Mouse (Mus musculus): ENCODE results near the gene Cacng6. TPM values are rescaled to one million over a fixed set of nuclear protein-coding genes. Genes with fewer than 3 reads are reported as not detected.

Cacng6 gene
- polyA plus RNA-seq, 1 experiment from 2014 or later, result 0.08 TPM

- peak; percentile 84 for DNase-seq (ENCODE audit: low spot score)
- under 1% methylated on average over 33 of the region's 33 CpGs for WGBS
- peak; percentile 94 for ATAC-seq (ENCODE audit: low FRiP score)
- Histone ChIP-seq H3K36me3 (ENCODE audit: control insufficient read depth, insufficient read depth, low read length) (no peaks in the 10 kb centered on the region), H3K27ac (ENCODE audit: low read depth, low read length) (no peak overlapping the region), H3K9ac (ENCODE audit: low read depth, low read length) (0 out of 2 replicates have a peak overlapping the region, but pooled peaks have one; percentile 23), H3K4me2 (replicated peaks; ENCODE audit: low read depth, low read length) (peak overlapping the region; percentile 75), H3K9me3 (ENCODE audit: control insufficient read depth, low read length) (no peaks in the 10 kb centered on the region), H3K27me3 (ENCODE audit: control insufficient read depth, insufficient read depth, low read length) (peaks cover 40% of the 10 kb centered on the region), H3K4me1 (replicated peaks; ENCODE audit: control insufficient read depth, insufficient read depth, low read length) (0 out of 2 replicates have a peak, but pooled peaks cover 4% of the 10 kb centered on the region), H3K4me3 (ENCODE audit: low read depth, low read length) (peak overlapping the region; percentile 42)
These were observed 12.6 kb upstream of the Cacng6 start for GRCm38 (mm10) chr7:3411160-3411941.

GRCm38 (mm10) chr7:3412036-3412435 is 12.0 kb upstream of the Cacng6 start:
- Histone ChIP-seq H3K36me3 (ENCODE audit: control insufficient read depth, insufficient read depth, low read length) (no peaks in the 10 kb centered on the region), H3K27me3 (ENCODE audit: control insufficient read depth, insufficient read depth, low read length) (peaks cover 45% of the 10 kb centered on the region), H3K4me2 (replicated peaks; ENCODE audit: low read depth, low read length) (peak overlapping the region; percentile 75), H3K4me3 (ENCODE audit: low read depth, low read length) (peak overlapping the region; percentile 42), H3K4me1 (replicated peaks; ENCODE audit: control insufficient read depth, insufficient read depth, low read length) (0 out of 2 replicates have a peak, but pooled peaks cover 4% of the 10 kb centered on the region), H3K27ac (ENCODE audit: low read depth, low read length) (no peak overlapping the region), H3K9ac (ENCODE audit: low read depth, low read length) (0 out of 2 replicates have a peak overlapping the region, but pooled peaks have one; percentile 32), H3K9me3 (ENCODE audit: control insufficient read depth, low read length) (no peaks in the 10 kb centered on the region)
- peak; percentile 64 for DNase-seq (ENCODE audit: low spot score)
- ATAC-seq (ENCODE audit: low FRiP score), result no peak
- WGBS, result 2% methylated on average over 20 of the region's 20 CpGs

- WGBS, result 2% methylated on average over 36 of the region's 47 CpGs
These were observed 9.1 kb upstream of the Cacng6 start for GRCm38 (mm10) chr7:3414888-3415287.

GRCm38 (mm10) chr7:3415378-3415777 is 8.6 kb upstream of the Cacng6 start:
- Histone ChIP-seq H3K9me3 (ENCODE audit: control insufficient read depth, low read length) (no peaks in the 10 kb centered on the region), H3K4me3 (ENCODE audit: low read depth, low read length) (peak overlapping the region; percentile 53), H3K27me3 (ENCODE audit: control insufficient read depth, insufficient read depth, low read length) (peaks cover 51% of the 10 kb centered on the region), H3K4me1 (replicated peaks; ENCODE audit: control insufficient read depth, insufficient read depth, low read length) (0 out of 2 replicates have a peak, but pooled peaks cover 4% of the 10 kb centered on the region), H3K9ac (ENCODE audit: low read depth, low read length) (peak overlapping the region; percentile 65), H3K36me3 (ENCODE audit: control insufficient read depth, insufficient read depth, low read length) (no peaks in the 10 kb centered on the region), H3K27ac (ENCODE audit: low read depth, low read length) (no peak overlapping the region), H3K4me2 (replicated peaks; ENCODE audit: low read depth, low read length) (peak overlapping the region; percentile 96)
- ATAC-seq (ENCODE audit: low FRiP score) (peak; percentile 21; the same call in 1 of the 2 replicates), DNase-seq (ENCODE audit: low spot score) (peak; percentile 43)
- WGBS, result under 1% methylated on average over 25 of the region's 60 CpGs

More at GRCm38 (mm10) chr7:3414888-3415287, 9.1 kb upstream of the Cacng6 start:
- Histone ChIP-seq H3K27me3 (ENCODE audit: control insufficient read depth, insufficient read depth, low read length) (peaks cover 49% of the 10 kb centered on the region), H3K9ac (ENCODE audit: low read depth, low read length) (peak overlapping the region; percentile 65), H3K4me3 (ENCODE audit: low read depth, low read length) (peak overlapping the region; percentile 53), H3K36me3 (ENCODE audit: control insufficient read depth, insufficient read depth, low read length) (no peaks in the 10 kb centered on the region), H3K27ac (ENCODE audit: low read depth, low read length) (no peak overlapping the region), H3K4me1 (replicated peaks; ENCODE audit: control insufficient read depth, insufficient read depth, low read length) (0 out of 2 replicates have a peak, but pooled peaks cover 4% of the 10 kb centered on the region), H3K9me3 (ENCODE audit: control insufficient read depth, low read length) (no peaks in the 10 kb centered on the region), H3K4me2 (replicated peaks; ENCODE audit: low read depth, low read length) (peak overlapping the region; percentile 96)
- DNase-seq (ENCODE audit: low spot score), result peak; percentile 68
- ATAC-seq (ENCODE audit: low FRiP score), result 0 out of 2 replicates have a peak, but pooled peaks have one; percentile 11

- no peak for DNase-seq (ENCODE audit: low spot score)
- H3K4me2 ChIP-seq (replicated peaks; ENCODE audit: low read depth, low read length), result no peak overlapping the region
- no peak overlapping the region for H3K27ac ChIP-seq (ENCODE audit: low read depth, low read length)
- H3K4me1 ChIP-seq (replicated peaks; ENCODE audit: control insufficient read depth, insufficient read depth, low read length), result 0 out of 2 replicates have a peak, but pooled peaks cover 2% of the 10 kb centered on the region
- ATAC-seq (ENCODE audit: low FRiP score), result no peak
- peaks cover 52% of the 10 kb centered on the region for H3K27me3 ChIP-seq (ENCODE audit: control insufficient read depth, insufficient read depth, low read length)
- H3K36me3 ChIP-seq (ENCODE audit: control insufficient read depth, insufficient read depth, low read length), result no peaks in the 10 kb centered on the region
- no peak overlapping the region for H3K4me3 ChIP-seq (ENCODE audit: low read depth, low read length)
- H3K9ac ChIP-seq (ENCODE audit: low read depth, low read length), result no peak overlapping the region
- H3K9me3 ChIP-seq (ENCODE audit: control insufficient read depth, low read length), result no peaks in the 10 kb centered on the region
- 42% methylated on average over 6 of the region's 6 CpGs for WGBS
These were observed 4.1 kb upstream of the Cacng6 start for GRCm38 (mm10) chr7:3419941-3420340.

- 64% methylated on average over 5 of the region's 5 CpGs for WGBS
- H3K27ac ChIP-seq (ENCODE audit: low read depth, low read length), result no peak overlapping the region
- no peaks in the 10 kb centered on the region for H3K36me3 ChIP-seq (ENCODE audit: control insufficient read depth, insufficient read depth, low read length)
- H3K9me3 ChIP-seq (ENCODE audit: control insufficient read depth, low read length), result no peaks in the 10 kb centered on the region
- H3K27me3 ChIP-seq (ENCODE audit: control insufficient read depth, insufficient read depth, low read length), result peaks cover 50% of the 10 kb centered on the region
- DNase-seq (ENCODE audit: low spot score) (no peak), ATAC-seq (ENCODE audit: low FRiP score) (no peak)
- no peak overlapping the region for H3K9ac ChIP-seq (ENCODE audit: low read depth, low read length)
- H3K4me2 ChIP-seq (replicated peaks; ENCODE audit: low read depth, low read length), result no peak overlapping the region
- H3K4me1 ChIP-seq (replicated peaks; ENCODE audit: control insufficient read depth, insufficient read depth, low read length), result 0 out of 2 replicates have a peak, but pooled peaks cover 2% of the 10 kb centered on the region
- H3K4me3 ChIP-seq (ENCODE audit: low read depth, low read length), result no peak overlapping the region
These were observed 3.5 kb upstream of the Cacng6 start for GRCm38 (mm10) chr7:3420466-3420865.

- H3K9ac ChIP-seq (ENCODE audit: low read depth, low read length), result no peak overlapping the region
- H3K27me3 ChIP-seq (ENCODE audit: control insufficient read depth, insufficient read depth, low read length), result peaks cover 43% of the 10 kb centered on the region
- no peak overlapping the region for H3K27ac ChIP-seq (ENCODE audit: low read depth, low read length)
- 0 out of 2 replicates have a peak, but pooled peaks cover 2% of the 10 kb centered on the region for H3K4me1 ChIP-seq (replicated peaks; ENCODE audit: control insufficient read depth, insufficient read depth, low read length)
- no peak overlapping the region for H3K4me3 ChIP-seq (ENCODE audit: low read depth, low read length)
- no peak overlapping the region for H3K4me2 ChIP-seq (replicated peaks; ENCODE audit: low read depth, low read length)
- H3K9me3 ChIP-seq (ENCODE audit: control insufficient read depth, low read length), result no peaks in the 10 kb centered on the region
- no peak for DNase-seq (ENCODE audit: low spot score)
- no peak for ATAC-seq (ENCODE audit: low FRiP score)
- no peaks in the 10 kb centered on the region for H3K36me3 ChIP-seq (ENCODE audit: control insufficient read depth, insufficient read depth, low read length)
- WGBS, result 83% methylated on average over 3 of the region's 3 CpGs
These were observed 2.7 kb upstream of the Cacng6 start for GRCm38 (mm10) chr7:3421297-3421696.

- 54% methylated on average over 7 of the region's 7 CpGs for WGBS
- 0 out of 2 replicates have a peak, but pooled peaks cover 2% of the 10 kb centered on the region for H3K4me1 ChIP-seq (replicated peaks; ENCODE audit: control insufficient read depth, insufficient read depth, low read length)
- H3K36me3 ChIP-seq (ENCODE audit: control insufficient read depth, insufficient read depth, low read length), result no peaks in the 10 kb centered on the region
- H3K9me3 ChIP-seq (ENCODE audit: control insufficient read depth, low read length), result no peaks in the 10 kb centered on the region
- H3K27me3 ChIP-seq (ENCODE audit: control insufficient read depth, insufficient read depth, low read length), result peaks cover 38% of the 10 kb centered on the region
- H3K4me3 ChIP-seq (ENCODE audit: low read depth, low read length), result no peak overlapping the region
- H3K9ac ChIP-seq (ENCODE audit: low read depth, low read length), result no peak overlapping the region
- ATAC-seq (ENCODE audit: low FRiP score) (no peak), DNase-seq (ENCODE audit: low spot score) (peak; percentile 4)
- no peak overlapping the region for H3K4me2 ChIP-seq (replicated peaks; ENCODE audit: low read depth, low read length)
- H3K27ac ChIP-seq (ENCODE audit: low read depth, low read length), result no peak overlapping the region
These were observed 1.9 kb upstream of the Cacng6 start for GRCm38 (mm10) chr7:3422051-3422450.
